Mouse (Mus musculus) yolk sac, embryonic 10.5 days (tissue): ENCODE measurements around the gene Ube2k.
"Not testable (repeated sequence)": the region's sequence is repeated elsewhere in the genome, so short reads cannot be mapped to it uniquely, and the experiment has no call there.

ENCODE experiments used
- DNase-seq: peaks from one replicate; pipeline ENCODE4 v3.0.0-alpha.2; 2017; ENCODE audit warnings: low spot score

Gene Ube2k

DNA sequence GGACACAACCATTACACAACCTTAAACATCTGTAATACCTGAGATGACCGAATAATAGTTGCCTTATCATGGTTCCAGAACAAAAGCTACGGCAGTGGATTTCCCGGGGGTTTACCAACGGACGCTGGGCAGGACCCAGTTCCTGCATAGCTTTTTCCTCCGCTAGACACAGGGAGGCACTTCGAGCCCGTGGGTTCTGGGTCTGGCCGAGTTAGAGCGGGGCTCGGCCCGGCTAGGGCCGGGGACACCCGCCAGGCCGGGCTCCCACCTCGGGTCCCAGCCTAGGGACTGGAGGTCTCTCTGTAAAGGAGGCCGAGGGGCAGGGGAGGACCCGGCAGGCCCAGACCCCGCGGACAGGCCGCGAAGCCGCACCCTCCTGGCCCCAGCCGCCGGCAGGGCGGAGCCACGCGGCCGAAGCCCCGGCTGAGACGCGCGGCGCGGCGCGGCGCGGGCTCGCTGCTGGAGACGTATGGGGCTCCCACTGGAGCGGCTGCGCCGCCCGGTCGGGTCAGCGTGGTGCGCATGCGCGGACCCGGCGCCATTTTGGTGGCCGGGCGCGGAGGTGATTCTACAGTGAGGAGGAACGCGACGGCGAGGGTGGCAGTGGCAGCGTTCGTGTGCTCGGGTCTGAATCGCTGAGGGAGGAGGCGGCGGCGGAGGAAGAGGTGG, at the start of gene Ube2k, which contains the start of gene Smim14:
Gene Ube2k, plus strand, starts transcription at position 483 of the 669 bp plus-strand sequence.
Gene Smim14, minus strand, starts transcription at position 434 of the 669 bp plus-strand sequence.
- peak; percentile 93 for DNase-seq

DNA sequence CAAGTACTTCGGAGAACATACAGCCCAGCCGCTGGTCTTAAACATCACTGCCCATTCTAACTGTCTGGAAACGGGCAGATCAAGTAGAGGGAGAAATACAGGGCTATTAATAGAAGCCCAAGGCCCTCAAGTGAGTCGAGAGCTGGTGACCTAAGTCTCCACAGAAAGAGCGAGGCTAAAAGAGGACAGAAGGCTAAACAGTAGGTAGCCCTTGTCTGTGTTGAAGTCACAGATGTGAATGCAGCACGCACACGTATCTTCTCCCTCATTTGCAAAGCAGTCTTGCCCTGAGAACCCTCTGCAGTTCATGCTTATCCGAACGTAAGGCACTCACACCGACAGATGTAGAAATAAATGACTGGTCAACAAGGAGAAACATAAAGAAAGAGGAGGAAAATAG, 49.7 kb upstream of the Ube2k start:
- no peak for DNase-seq

DNA sequence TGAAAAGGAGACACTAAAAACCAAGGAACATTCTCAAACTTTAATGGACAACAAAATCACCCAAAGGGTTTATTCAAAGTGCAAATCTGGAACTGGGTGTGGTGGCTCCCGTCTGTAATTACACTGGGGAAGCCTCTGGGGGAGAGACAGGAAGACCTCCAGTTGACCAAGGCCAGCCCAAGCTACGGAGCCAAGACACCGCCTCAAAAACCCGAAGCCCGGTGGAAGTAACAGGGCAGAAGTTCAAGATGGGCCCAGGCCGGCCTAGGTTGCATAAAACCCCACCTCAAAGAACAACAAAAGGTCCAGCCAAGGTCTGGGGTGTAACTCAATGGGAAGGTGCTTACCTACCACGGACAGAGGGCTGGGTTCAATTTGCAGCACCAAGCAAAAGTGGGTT, 48.3 kb upstream of the Ube2k start:
- no peak for DNase-seq

DNA sequence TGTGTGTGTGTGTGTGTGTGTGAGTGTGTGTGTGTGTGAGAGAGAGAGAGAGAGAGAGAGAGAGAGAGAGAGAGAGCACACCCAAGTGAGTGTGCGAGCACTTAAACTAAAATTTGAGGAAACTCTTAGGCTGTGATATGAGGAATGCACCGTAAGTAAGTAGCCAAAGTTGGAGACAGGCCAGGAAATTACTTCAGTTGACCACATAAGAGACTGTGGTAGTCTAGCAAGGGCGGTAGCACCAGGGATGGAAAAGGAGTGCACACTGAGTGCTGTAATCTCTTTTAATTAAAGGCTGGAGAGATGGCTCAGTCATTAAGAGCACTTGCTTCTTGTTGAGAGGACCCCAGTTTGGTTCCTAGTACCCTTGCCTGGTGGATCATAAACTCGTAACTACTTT, 47.2 kb upstream of the Ube2k start:
- DNase-seq = no peak

DNA sequence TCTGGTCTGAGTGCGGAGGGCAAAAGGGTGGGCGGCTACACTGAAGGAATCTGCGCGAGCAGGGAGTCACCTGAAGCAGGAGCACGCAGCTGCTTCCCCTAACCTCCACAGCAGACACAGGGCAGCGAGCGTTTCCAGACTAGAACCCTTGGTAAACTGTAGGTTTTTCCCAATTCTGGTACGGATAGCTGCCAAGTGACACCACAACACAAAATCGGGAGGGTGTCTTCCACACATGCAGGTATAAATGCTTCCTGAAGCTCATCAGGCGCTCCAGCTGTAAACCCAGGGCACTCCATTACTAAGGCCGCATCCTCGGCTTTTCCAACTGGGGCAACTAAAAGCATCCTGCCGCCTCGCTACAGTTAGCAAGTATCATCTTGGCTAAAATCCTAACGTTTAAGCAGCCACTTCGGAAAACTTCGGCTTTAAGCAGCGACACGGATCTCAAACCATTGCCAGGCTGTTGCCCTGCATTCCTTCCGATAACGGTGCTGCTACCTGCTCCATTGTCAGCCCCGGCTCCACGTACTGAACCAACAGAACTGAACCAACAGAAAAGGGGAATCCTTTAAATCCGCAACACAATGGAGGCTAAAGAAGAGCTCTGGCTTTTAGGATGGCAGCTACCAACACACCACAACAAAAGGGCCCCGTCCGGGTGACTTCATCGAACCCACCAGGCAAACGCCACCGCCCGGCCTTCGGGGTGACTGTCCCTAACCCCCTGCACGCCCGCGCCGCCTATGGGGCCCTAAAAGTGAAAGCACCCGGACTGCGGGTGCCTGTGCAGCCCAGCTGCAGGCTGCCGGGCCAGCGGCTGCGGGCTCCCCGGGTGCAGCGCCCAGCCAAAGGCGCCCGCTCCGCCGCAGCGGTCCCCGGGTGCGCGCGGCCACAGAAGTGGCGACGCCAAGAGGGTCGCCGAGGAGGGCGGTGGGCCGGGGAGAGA, 45.0 kb upstream of the Ube2k start:
- DNase-seq = peak; percentile 56

DNA sequence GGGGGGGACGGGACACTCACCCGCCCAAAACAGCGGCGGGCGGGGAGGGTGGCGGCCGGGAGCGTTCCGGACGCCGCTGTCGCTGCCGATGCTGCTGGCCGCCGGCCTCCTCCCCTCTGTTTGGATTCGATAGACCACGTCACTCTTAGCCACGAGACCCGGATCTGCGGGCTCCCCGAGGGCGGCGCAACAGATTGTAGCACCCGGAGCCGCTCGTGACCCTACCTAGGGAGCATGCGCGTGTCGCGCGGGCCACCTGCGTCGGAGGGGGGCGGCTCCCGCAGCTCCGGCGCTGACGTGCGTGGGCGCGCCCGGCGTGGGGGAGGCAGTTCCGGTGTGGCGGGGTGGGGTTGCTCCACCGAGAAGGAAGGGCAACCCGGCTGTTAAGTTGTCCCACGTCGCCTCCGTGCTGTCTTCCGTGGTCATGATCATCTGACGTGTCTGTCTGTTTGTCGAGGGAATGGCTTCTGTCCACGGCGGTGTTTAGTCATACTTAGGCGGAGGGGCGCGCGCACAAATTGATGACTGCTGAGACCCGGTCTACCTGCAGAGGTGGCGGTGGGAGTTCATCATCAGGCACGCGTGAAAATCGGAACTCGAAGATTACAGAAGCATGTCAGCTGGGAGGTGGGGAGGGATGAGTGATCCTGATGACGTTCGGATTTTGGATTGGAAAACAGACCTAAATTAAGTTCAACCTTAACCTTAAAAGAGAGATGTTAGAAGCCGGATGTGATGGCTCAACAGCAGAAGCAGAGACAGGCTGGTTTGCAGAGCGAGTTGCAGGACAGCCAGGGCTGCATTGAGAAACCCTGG, 44.1 kb upstream of the Ube2k start, which contains the start of gene Gm43552:
Gene Gm43552, minus strand, starts transcription at position 118 of the 816 bp plus-strand sequence.
- peak; percentile 93 for DNase-seq

- no peak for DNase-seq
These were observed 36.8 kb upstream of the Ube2k start for GRCm38 (mm10) chr5:65500231-65500630.

GRCm38 (mm10) chr5:65501407-65501806, 35.6 kb upstream of the Ube2k start:
- no peak for DNase-seq

DNA sequence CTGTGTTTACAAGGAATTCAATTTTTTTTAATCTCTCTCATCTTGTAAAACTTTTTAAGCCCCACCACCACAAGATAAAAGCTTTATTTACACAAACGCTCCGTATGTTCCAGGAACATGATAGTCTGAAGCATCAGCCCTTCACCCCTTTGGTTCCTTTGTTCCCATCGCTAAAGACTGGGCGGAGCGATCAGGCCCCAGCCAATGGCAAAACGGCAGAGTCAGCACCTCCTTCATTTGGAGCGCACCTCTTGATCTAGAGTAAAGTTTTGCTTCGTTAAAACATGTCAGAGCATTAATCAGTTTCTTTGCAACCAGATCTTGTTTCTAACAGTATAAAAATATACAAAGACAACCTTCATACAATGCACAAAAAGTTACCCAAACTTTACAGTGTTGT, 31.2 kb upstream of the Ube2k start:
- no peak for DNase-seq

GRCm38 (mm10) chr5:65508395-65508794, 28.6 kb upstream of the Ube2k start:
- DNase-seq = no peak

- DNase-seq = no peak
These were observed 23.5 kb upstream of the Ube2k start for GRCm38 (mm10) chr5:65513506-65513905.

DNA sequence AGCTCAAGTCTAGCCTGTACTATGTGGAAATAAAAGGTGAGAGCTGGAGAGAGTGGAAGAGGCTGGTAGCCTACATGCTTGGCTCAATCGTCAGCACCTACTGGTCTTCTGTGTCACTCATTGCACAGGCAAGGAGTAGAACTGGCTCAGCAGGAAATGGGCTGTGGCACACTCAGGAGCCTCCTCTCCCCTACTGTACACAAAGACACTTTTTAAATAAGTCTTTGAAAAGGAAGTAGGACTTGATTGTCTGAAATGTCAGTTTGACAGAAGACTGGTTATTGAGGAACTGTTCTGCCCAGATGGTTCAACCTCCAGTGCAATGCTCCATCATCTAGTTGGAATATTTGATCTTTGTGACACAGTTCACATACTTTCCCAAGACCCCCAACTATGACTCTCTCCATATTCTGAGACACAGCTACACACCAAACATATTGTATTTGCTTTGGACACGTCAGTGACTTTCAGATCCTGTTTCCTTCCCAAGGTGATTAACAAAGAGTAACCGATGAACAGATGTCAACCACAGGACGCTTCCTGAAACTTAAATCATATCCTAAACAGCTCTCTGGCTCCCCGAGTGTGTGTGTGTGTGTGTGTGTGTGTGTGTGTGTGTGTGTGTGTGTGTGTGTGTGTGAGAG, 22.3 kb upstream of the Ube2k start:
- DNase-seq = no peak

- DNase-seq = no peak
These were observed 15.2 kb upstream of the Ube2k start for GRCm38 (mm10) chr5:65521803-65522202.

DNA sequence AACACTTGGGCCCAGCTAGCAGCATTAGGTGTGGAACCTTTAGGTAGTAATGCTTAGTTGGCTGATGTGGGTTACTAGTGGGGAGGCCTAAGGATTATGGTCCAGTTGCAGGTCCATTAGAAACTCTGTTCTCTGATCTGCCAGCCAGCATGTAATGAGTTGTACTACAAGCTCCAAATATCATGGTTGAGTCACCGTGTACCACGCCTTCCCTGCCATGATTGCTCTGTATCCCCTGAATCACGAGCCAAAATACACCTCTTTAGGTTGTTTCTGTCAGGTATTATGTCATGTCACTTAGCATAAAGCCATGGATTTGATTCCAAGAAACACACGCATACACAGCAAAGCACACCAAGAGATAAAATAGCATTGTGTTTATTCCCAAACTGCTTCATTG, 12.2 kb upstream of the Ube2k start:
- DNase-seq = no peak

DNA sequence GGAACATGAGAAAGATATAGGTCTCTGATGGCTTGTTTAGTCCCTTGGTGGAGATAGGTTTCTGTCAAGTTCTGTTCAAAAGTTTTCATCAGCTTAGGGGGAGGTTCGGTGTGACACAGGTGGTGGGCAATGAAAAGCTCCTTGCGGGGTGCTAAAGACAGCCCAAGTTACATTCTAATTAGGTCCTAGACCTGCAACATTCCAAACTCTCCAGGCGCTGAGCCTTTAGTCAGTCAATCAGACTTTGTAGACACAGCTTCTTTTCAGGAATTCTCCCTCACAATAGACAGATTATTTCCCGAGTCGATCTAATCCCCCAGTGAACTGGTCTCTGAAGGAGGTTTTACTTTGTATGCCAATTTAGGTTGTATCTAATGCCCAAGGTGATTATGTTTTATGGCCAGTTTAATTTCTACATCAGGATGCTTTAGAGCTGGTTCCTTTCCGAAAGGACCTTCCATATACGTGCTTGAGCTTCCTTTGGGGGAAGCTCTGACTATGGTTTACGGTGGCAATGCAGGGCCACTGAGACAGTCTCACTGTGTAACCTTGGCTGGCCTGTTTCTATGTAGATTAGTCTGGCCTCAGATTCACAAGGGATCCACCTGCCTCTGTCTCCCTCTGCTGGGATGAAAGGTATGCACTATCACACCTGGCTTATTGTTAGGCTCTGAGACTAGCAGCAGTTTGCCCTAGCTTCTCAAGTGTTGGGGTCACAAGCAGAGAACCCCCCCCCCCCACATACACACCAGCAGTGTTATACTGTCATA, 11.2 kb upstream of the Ube2k start:
- no peak for DNase-seq

GRCm38 (mm10) chr5:65531283-65531682, 5.8 kb upstream of the Ube2k start:
- DNase-seq = no peak

GRCm38 (mm10) chr5:65534496-65534895, 2.5 kb upstream of the Ube2k start:
- DNase-seq = no peak

- DNase-seq = no peak
These were observed 1.5 kb upstream of the Ube2k start for GRCm38 (mm10) chr5:65535457-65536067.

DNA sequence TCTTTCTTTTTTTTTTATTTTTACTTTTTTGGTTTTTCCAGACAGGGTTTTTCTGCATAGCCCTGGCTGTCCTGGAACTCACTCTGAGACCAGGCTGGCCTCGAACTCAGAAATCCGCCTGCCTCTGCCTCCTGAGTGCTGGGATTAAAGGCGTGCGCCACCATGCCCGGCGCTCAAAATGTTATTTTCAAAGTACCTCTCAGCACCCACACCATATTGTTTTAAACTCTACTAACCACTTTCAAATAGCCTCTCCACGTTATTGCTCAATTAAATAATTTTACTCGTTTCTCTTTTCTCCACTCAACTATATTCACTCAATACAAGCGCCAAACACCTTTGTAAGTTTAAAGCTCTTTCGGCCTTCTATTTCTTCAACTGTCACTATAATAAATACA, 966 bp upstream of the Ube2k start:
- not testable (repeated sequence) for DNase-seq

GRCm38 (mm10) chr5:65537420-65538071, 513 bp downstream of the Ube2k start:
- peak; percentile 71 for DNase-seq
